Mouse (Mus musculus) limb, embryonic 12.5 days (tissue): Measurements from ENCODE around the gene Uqcc3. TPM values are rescaled to one million over a fixed set of nuclear protein-coding genes. Genes with fewer than 3 reads are reported as not detected.

Experiments used
- microRNA-seq: library from miRNA; unstranded; fragments of <30 nt; microRNA quantifications from one replicate; pipeline ENCODE4, GENCODE M21; 2017
- polyA plus RNA-seq: library from polyadenylated mRNA; unstranded; fragments of >200 nt; fragmentation: Nextera tagmentation; extraction: Ambion mirVana; gene quantifications from 2 replicates; pipeline ENCODE4 v1.2.1, GENCODE M21; 2016

The Uqcc3 gene
- polyA plus RNA-seq, 1 experiment from 2014 or later, result 66.0 TPM

Small RNAs within 50 kb of the gene (microRNA-seq; reads per million reads assigned to microRNA genes)
- not detected for gene Mir5136

Other genes with a start within 250 kb of the Uqcc3 start
- gene Chrm1, start 217.1 kb downstream of the Uqcc3 start, polyA plus RNA-seq, result 0.41 and 0.47 TPM in 2 replicates
- gene Slc3a2, start 157.6 kb downstream of the Uqcc3 start, polyA plus RNA-seq, result 114 and 115 TPM in 2 replicates
- gene Wdr74, start 145.1 kb downstream of the Uqcc3 start, polyA plus RNA-seq, result 92.4 and 96.6 TPM in 2 replicates
- gene 1700092M07Rik, start 140.2 kb downstream of the Uqcc3 start, polyA plus RNA-seq, result 2.7 and 3.5 TPM in 2 replicates
- 168 and 169 TPM in 2 replicates for gene Stx5a, start 139.5 kb downstream of the Uqcc3 start, polyA plus RNA-seq
- 219 and 237 TPM in 2 replicates for gene Nxf1, start 123.8 kb downstream of the Uqcc3 start, polyA plus RNA-seq
- 206 and 215 TPM in 2 replicates for gene Tmem223, start 109.9 kb downstream of the Uqcc3 start, polyA plus RNA-seq
- gene Tmem179b, start 106.5 kb downstream of the Uqcc3 start, polyA plus RNA-seq, result 50.2 and 51.5 TPM in 2 replicates
- 38.8 and 41.8 TPM in 2 replicates for gene Taf6l, start 94.5 kb downstream of the Uqcc3 start, polyA plus RNA-seq
- gene Polr2g, start 82.3 kb downstream of the Uqcc3 start, polyA plus RNA-seq, result 174 and 189 TPM in 2 replicates
- gene Zbtb3, start 78.4 kb downstream of the Uqcc3 start, polyA plus RNA-seq, result 6.1 and 6.2 TPM in 2 replicates
- gene Ttc9c, start 61.6 kb downstream of the Uqcc3 start, polyA plus RNA-seq, result 70.3 and 77.2 TPM in 2 replicates
- gene Hnrnpul2, start 60.9 kb downstream of the Uqcc3 start, polyA plus RNA-seq, result 6.0 and 6.7 TPM in 2 replicates
- not detected in 2 replicates for gene AC129217.1, start 51.1 kb downstream of the Uqcc3 start, polyA plus RNA-seq
- 43.1 and 43.2 TPM in 2 replicates for gene Bscl2, start 43.5 kb downstream of the Uqcc3 start, polyA plus RNA-seq
- gene Gng3, start 41.7 kb downstream of the Uqcc3 start, polyA plus RNA-seq, result 10.7 and 12.0 TPM in 2 replicates
- gene Lrrn4cl, start 30.2 kb downstream of the Uqcc3 start, polyA plus RNA-seq, result 0.24 and 0.58 TPM in 2 replicates
- 184 and 185 TPM in 2 replicates for gene Ubxn1, start 9.4 kb downstream of the Uqcc3 start, polyA plus RNA-seq
- gene Lbhd1, start 2.8 kb upstream of the Uqcc3 start, polyA plus RNA-seq, result 82.5 and 112 TPM in 2 replicates
- not detected in 2 replicates for gene Gm49403, start 3.0 kb upstream of the Uqcc3 start, polyA plus RNA-seq
- gene 1810009A15Rik, start 7.9 kb upstream of the Uqcc3 start, polyA plus RNA-seq, result 112 and 114 TPM in 2 replicates
- not detected in 2 replicates for gene Gm49416, start 8.0 kb upstream of the Uqcc3 start, polyA plus RNA-seq
- gene Ints5, start 12.1 kb upstream of the Uqcc3 start, polyA plus RNA-seq, result 48.9 and 51.3 TPM in 2 replicates
- 116 and 117 TPM in 2 replicates for gene Ganab, start 17.1 kb upstream of the Uqcc3 start, polyA plus RNA-seq
- 53.5 and 53.6 TPM in 2 replicates for gene B3gat3, start 39.5 kb upstream of the Uqcc3 start, polyA plus RNA-seq
- gene Rom1, start 48.4 kb upstream of the Uqcc3 start, polyA plus RNA-seq, result 2.4 and 2.6 TPM in 2 replicates
- gene Eml3, start 48.6 kb upstream of the Uqcc3 start, polyA plus RNA-seq, result 34.6 and 34.9 TPM in 2 replicates
- 227 and 231 TPM in 2 replicates for gene Mta2, start 61.0 kb upstream of the Uqcc3 start, polyA plus RNA-seq
- gene Tut1, start 72.9 kb upstream of the Uqcc3 start, polyA plus RNA-seq, result 37.9 and 39.7 TPM in 2 replicates
- 472 and 476 TPM in 2 replicates for gene Eef1g, start 86.1 kb upstream of the Uqcc3 start, polyA plus RNA-seq
- 20.5 and 24.1 TPM in 2 replicates for gene Ahnak, start 108.4 kb upstream of the Uqcc3 start, polyA plus RNA-seq
- gene Scgb1a1, start 207.0 kb upstream of the Uqcc3 start, polyA plus RNA-seq, result not detected in 2 replicates